Mouse (Mus musculus) ES-Bruce4 (cell line): ENCODE data around the gene Ndufaf8.

ENCODE experiments used
- CTCF ChIP-seq: IDR thresholded peaks from one replicate; pipeline ENCODE4 v1.8.1; 2011; ENCODE audit warnings: low read depth, low read length
- EP300 ChIP-seq: IDR thresholded peaks from 2 replicates; pipeline ENCODE4 v1.6.1; 2011; ENCODE audit warnings: low read depth, low read length; ENCODE audit not compliant: insufficient read depth
- POLR2A ChIP-seq: IDR thresholded peaks from one replicate; pipeline ENCODE4 v1.8.1; 2011; ENCODE audit warnings: low read length; ENCODE audit not compliant: insufficient read depth

GRCm38 (mm10) chr11:120126845-120127244 lies 28.1 kb downstream of the Ndufaf8 start:
- TF ChIP-seq POLR2A: no peak
- no peak for TF ChIP-seq EP300
- TF ChIP-seq CTCF: no peak
